Mouse (Mus musculus) lung, embryonic 16.5 days (tissue): ENCODE measurements around the gene Mrps24. TPM values are rescaled to one million over a fixed set of nuclear protein-coding genes. Genes with fewer than 3 reads are reported as not detected.

Source experiments
- ATAC-seq: fragments of 200-750 bp; cut with Nextera tagmentation; 2 replicates; pipeline ENCODE4 v1.8.0; 2017; ENCODE audit warnings: low read depth, mild to moderate bottlenecking, moderate library complexity
- H3K27ac ChIP-seq: fragments of 300-500 bp; sonication (generic); 2 replicates; pipeline ENCODE4 v1.5.1; 2014; ENCODE audit warnings: mild to moderate bottlenecking, control low read depth, low read length
- H3K27me3 ChIP-seq: fragments of 300-500 bp; sonication (generic); 2 replicates; pipeline ENCODE4 v1.6.1; 2014; ENCODE audit warnings: low read depth, low read length, mixed read lengths; ENCODE audit not compliant: control insufficient read depth, insufficient read depth
- H3K36me3 ChIP-seq: fragments of 300-500 bp; sonication (generic); 2 replicates; pipeline ENCODE4 v1.6.1; 2014; ENCODE audit warnings: low read length; ENCODE audit not compliant: control insufficient read depth, insufficient read depth
- H3K4me1 ChIP-seq: fragments of 300-500 bp; sonication (generic); replicated peaks from 2 replicates; pipeline ENCODE4 v1.6.1; 2014; ENCODE audit warnings: low read length, mixed read lengths; ENCODE audit not compliant: control insufficient read depth, insufficient read depth
- H3K4me2 ChIP-seq: fragments of 300-500 bp; sonication (generic); 2 replicates; pipeline ENCODE4 v1.6.1; 2014; ENCODE audit warnings: low read depth, low read length, control low read depth
- H3K4me3 ChIP-seq: fragments of 300-500 bp; sonication (generic); 2 replicates; pipeline ENCODE4 v1.5.1; 2014; ENCODE audit warnings: mild to moderate bottlenecking, low read length, control low read depth
- H3K9ac ChIP-seq: fragments of 300-500 bp; sonication (generic); 2 replicates; pipeline ENCODE4 v1.6.1; 2014; ENCODE audit warnings: low read length, control low read depth
- H3K9me3 ChIP-seq: fragments of 300-500 bp; sonication (generic); 2 replicates; pipeline ENCODE4 v1.6.1; 2016; ENCODE audit warnings: low read length; ENCODE audit not compliant: control insufficient read depth
- WGBS: fragments of 180-500 bp; shearing (Covaris S2); extraction: QIAGEN DNeasy Blood & Tissue Kit; methylation state at CpG from one replicate; pipeline ENCODE4 v1.1.7; 2014; 5-methylcytosine and 5-hydroxymethylcytosine counted together
- polyA plus RNA-seq: library from polyadenylated mRNA; unstranded; fragments of >200 nt; fragmentation: Nextera tagmentation; extraction: Ambion mirVana; gene quantifications from 2 replicates; pipeline ENCODE4 v1.2.1, GENCODE M21; 2015

Mrps24 gene
- polyA plus RNA-seq: 180 TPM in 2 replicates

- H3K27ac ChIP-seq: no peak within 1 kb of the TSS
- ATAC-seq: no peak
- 90% methylated on average over 14 of the region's 14 CpGs for WGBS
- H3K27me3 ChIP-seq: no peaks in the 10 kb centered on the region
- H3K9me3 ChIP-seq: no peaks in the 10 kb centered on the region
- H3K36me3 ChIP-seq: peaks cover 33% of the 10 kb centered on the region
- H3K9ac ChIP-seq: no peak within 1 kb of the TSS
- no peak within 1 kb of the TSS for H3K4me2 ChIP-seq
- H3K4me1 ChIP-seq: no peaks in the 10 kb centered on the region
- H3K4me3 ChIP-seq: no peak within 1 kb of the TSS
Observed at GRCm38 (mm10) chr11:5715630-5716105, at the start of gene Mrps24. Gene Mrps24, minus strand, starts transcription at chr11:5715680.

DNA sequence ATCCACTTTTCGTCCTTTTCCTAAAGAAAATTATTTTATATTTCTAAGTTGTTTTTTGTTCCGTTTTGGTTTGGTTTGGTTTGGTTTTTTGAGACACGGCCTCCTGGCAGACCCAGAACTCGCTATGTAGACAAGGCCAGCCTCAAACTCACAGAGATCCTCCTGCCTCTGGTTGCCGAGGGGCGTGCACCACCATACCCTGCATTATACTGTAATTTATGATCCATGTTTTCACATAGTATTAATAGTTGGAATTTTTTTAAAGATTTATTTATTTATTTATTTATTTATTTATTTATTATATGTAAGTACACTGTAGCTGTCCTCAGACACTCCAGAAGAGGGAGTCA is 47.1 kb upstream of the Mrps24 start:
- 13% methylated on average over 6 of the region's 6 CpGs for WGBS

DNA sequence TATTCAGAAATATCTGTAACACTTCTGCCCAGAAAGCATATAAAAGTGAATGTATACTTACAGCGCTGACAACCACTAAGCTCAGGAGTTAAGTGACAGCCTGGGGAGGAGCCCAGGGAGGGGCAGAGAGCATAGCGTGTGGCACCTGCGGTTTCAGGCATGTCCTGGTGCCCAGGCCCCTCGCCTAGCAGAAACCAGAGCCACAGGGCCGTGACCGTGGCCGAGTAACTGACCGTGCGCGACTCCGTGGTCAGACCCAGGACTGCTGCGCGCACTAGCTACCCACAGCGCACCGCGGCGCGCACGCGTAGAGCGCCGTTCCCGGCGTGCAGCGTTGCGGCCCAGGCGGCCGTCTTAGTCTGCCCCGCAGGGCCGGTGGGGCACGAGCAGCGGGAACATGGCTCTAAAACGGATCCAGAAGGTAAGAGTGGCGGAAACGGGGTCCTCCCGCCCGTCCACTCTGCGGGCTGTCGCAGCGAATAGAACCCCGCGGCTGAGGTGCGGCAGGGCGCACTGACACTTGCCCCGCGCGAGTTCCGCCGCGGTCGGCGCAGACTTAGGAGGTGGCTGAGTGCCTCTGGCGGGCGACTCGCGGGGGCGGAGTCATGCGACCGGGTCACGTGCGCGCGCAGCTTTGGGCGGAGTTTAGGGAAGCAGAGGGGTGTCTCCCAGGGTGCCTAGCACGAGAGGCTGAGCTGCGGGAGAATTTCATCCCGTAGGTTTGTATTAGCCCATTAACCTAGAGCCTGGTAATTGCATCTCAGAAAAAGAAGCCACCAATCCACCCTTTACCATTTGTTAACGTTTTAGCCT is 46.5 kb upstream of the Mrps24 start, which contains the start of gene Urgcp:
TSS of gene Urgcp (minus strand) at position 557 of the 813 bp plus-strand sequence.
- H3K27ac ChIP-seq: peak within 1 kb of the TSS; percentile 97
- H3K9me3 ChIP-seq: no peaks in the 10 kb centered on the region
- H3K27me3 ChIP-seq: no peaks in the 10 kb centered on the region
- under 1% methylated on average over 68 of the region's 68 CpGs for WGBS
- H3K4me2 ChIP-seq: peak within 1 kb of the TSS; percentile 85
- H3K9ac ChIP-seq: peak within 1 kb of the TSS; percentile 94
- H3K4me1 ChIP-seq: peaks cover 3% of the 10 kb centered on the region
- peak; percentile 99 for ATAC-seq
- 0 out of 2 replicates have a peak, but pooled peaks cover 2% of the 10 kb centered on the region for H3K36me3 ChIP-seq
- H3K4me3 ChIP-seq: peak within 1 kb of the TSS; percentile 87

More for the DNA sequence above, 47.1 kb upstream of the Mrps24 start:
- peak overlapping the region; percentile 97 for H3K27ac ChIP-seq
- H3K27me3 ChIP-seq: no peaks in the 10 kb centered on the region
- H3K4me2 ChIP-seq: peak overlapping the region; percentile 85
- peak overlapping the region; percentile 87 for H3K4me3 ChIP-seq
- H3K36me3 ChIP-seq: 0 out of 2 replicates have a peak, but pooled peaks cover 2% of the 10 kb centered on the region
- H3K4me1 ChIP-seq: peaks cover 3% of the 10 kb centered on the region
- no peaks in the 10 kb centered on the region for H3K9me3 ChIP-seq
- ATAC-seq: peak; percentile 25; the same call in 1 of the 2 replicates
- peak overlapping the region; percentile 94 for H3K9ac ChIP-seq

DNA sequence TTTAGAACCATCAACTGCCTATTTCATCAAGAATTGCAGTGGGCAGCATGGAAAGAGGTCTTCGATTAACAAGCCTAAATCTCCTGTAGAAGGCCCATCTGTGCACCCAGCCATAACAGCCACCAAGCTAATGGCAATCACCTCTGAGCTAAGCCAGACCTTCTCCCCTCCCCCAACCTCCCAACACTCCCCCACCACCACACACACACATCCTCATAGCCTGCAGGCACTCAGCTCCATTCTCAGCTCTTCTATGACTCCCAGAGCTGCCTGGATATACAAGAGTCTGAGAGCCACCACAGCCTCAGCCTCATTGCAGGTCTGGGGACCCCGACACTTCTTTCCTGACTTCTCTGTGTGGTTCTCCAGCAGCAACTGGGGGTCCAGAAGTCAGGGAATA is 38.3 kb upstream of the Mrps24 start:
- 0 out of 2 replicates have a peak, but pooled peaks cover 7% of the 10 kb centered on the region for H3K36me3 ChIP-seq
- no peaks in the 10 kb centered on the region for H3K4me1 ChIP-seq
- ATAC-seq: no peak
- WGBS: 92% methylated on average over 2 of the region's 2 CpGs
- H3K27me3 ChIP-seq: no peaks in the 10 kb centered on the region
- H3K4me2 ChIP-seq: no peak overlapping the region
- H3K9ac ChIP-seq: no peak overlapping the region
- H3K4me3 ChIP-seq: no peak overlapping the region
- H3K27ac ChIP-seq: no peak overlapping the region
- peaks cover 9% of the 10 kb centered on the region for H3K9me3 ChIP-seq

GRCm38 (mm10) chr11:5744951-5745350 is 29.5 kb upstream of the Mrps24 start:
- WGBS: 80% methylated on average over 2 of the region's 2 CpGs

DNA sequence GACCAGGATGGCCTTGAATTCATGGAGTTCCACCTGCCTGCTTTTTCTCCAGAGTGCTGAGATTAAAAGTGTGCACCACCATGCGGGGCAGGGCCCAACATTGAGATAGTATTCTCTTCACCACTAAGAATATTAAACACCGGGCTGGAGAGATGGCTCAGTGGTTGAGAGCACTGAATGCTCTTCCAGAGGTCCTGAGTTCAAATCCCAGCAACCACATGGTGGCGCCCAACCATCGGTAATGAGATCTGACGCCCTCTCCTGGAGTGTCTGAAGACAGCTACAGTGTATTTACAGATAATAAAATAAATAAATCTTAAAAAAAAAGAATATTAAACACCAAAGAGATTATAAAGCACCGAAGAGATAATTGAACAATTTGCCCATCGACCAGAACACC is 26.6 kb upstream of the Mrps24 start:
- H3K4me3 ChIP-seq: no peak overlapping the region
- no peaks in the 10 kb centered on the region for H3K27me3 ChIP-seq
- H3K36me3 ChIP-seq: no peaks in the 10 kb centered on the region
- ATAC-seq: no peak
- no peak overlapping the region for H3K27ac ChIP-seq
- no peak overlapping the region for H3K4me2 ChIP-seq
- WGBS: 69% methylated on average over 7 of the region's 7 CpGs
- H3K9me3 ChIP-seq: no peaks in the 10 kb centered on the region
- H3K9ac ChIP-seq: no peak overlapping the region
- peaks cover 2% of the 10 kb centered on the region; the same call in 1 of the 2 replicates for H3K4me1 ChIP-seq

More at GRCm38 (mm10) chr11:5744951-5745350, 29.5 kb upstream of the Mrps24 start:
- Histone ChIP-seq H3K4me3 (no peak overlapping the region), H3K9me3 (no peaks in the 10 kb centered on the region), H3K36me3 (no peaks in the 10 kb centered on the region), H3K27ac (no peak overlapping the region), H3K4me2 (no peak overlapping the region), H3K9ac (no peak overlapping the region), H3K27me3 (no peaks in the 10 kb centered on the region), H3K4me1 (0 out of 2 replicates have a peak, but pooled peaks cover 2% of the 10 kb centered on the region)
- ATAC-seq: no peak

- Histone ChIP-seq H3K36me3 (no peaks in the 10 kb centered on the region), H3K27ac (peak overlapping the region; percentile 75), H3K4me1 (peaks cover 2% of the 10 kb centered on the region; the same call in 1 of the 2 replicates), H3K27me3 (no peaks in the 10 kb centered on the region), H3K9ac (peak overlapping the region; percentile 92), H3K4me3 (peak overlapping the region; percentile 94), H3K4me2 (peak overlapping the region; percentile 85), H3K9me3 (no peaks in the 10 kb centered on the region)
- peak; percentile 97 for ATAC-seq
- WGBS: under 1% methylated on average over 19 of the region's 50 CpGs
Observed at GRCm38 (mm10) chr11:5740965-5741627, 25.6 kb upstream of the Mrps24 start.

- peak; percentile 77 for ATAC-seq
- Histone ChIP-seq H3K27ac (peak overlapping the region; percentile 75), H3K4me3 (peak overlapping the region; percentile 94), H3K27me3 (no peaks in the 10 kb centered on the region), H3K36me3 (no peaks in the 10 kb centered on the region), H3K4me1 (peaks cover 2% of the 10 kb centered on the region; the same call in 1 of the 2 replicates), H3K9ac (peak overlapping the region; percentile 92), H3K9me3 (no peaks in the 10 kb centered on the region), H3K4me2 (peak overlapping the region; percentile 85)
- under 1% methylated on average over 22 of the region's 26 CpGs for WGBS
Observed at GRCm38 (mm10) chr11:5740599-5740964, 25.1 kb upstream of the Mrps24 start.

- Histone ChIP-seq H3K4me3 (no peak overlapping the region), H3K36me3 (no peaks in the 10 kb centered on the region), H3K27ac (no peak overlapping the region), H3K9me3 (no peaks in the 10 kb centered on the region), H3K9ac (0 out of 2 replicates have a peak overlapping the region, but pooled peaks have one; percentile 35), H3K27me3 (no peaks in the 10 kb centered on the region), H3K4me1 (peaks cover 2% of the 10 kb centered on the region; the same call in 1 of the 2 replicates), H3K4me2 (peak overlapping the region; percentile 85; the same call in 1 of the 2 replicates)
- 57% methylated on average over 3 of the region's 3 CpGs for WGBS
- no peak for ATAC-seq
Observed at GRCm38 (mm10) chr11:5739846-5740245, 24.4 kb upstream of the Mrps24 start.
